28 mouse cellular contexts compared by ENCODE assay signal in genomic region chr6:116618073-116618472, GRCm38 (mm10). TPM values are rescaled to one million over a fixed set of nuclear protein-coding genes. Genes with fewer than 3 reads are reported as not detected.
A peak's percentile ranks its signal among the peaks of the same experiment; 100 is the strongest.
DNase-seq lines count a peak whose midpoint lies in the region; ATAC-seq and TF ChIP-seq lines count a peak whose summit lies in the region.
"Had no signal": no experiment of that assay in that cellular context is flagged by ENCODE, and none has a peak within 500 bp of the region (broad histone marks: within the 10 kb centered on the region; RNA-seq: fewer than 3 reads in every experiment).

No protein-coding gene starts in this region.

- no peak overlapping the region for H3K27ac ChIP-seq in heart, postnatal 0 days (ENCODE audit: low read depth)
- H3K27ac ChIP-seq in left cerebral cortex, adult 2 months: no peak overlapping the region
- H3K27ac ChIP-seq in midbrain, postnatal 0 days (ENCODE audit: low read depth, low read length): no peak overlapping the region
- no peak overlapping the region for H3K27ac ChIP-seq in midbrain, embryonic 10.5 days (replicated peaks)
- no peak overlapping the region for H3K27ac ChIP-seq in stomach, postnatal 0 days (replicated peaks)
- H3K27ac ChIP-seq: embryonic facial prominence, embryonic 12.5 days; hindbrain, embryonic 12.5 days had no signal

- H3K9me3 ChIP-seq in heart, postnatal 0 days (replicated peaks; ENCODE audit: control insufficient read depth, low read length): no peaks in the 10 kb centered on the region
- no peaks in the 10 kb centered on the region for H3K9me3 ChIP-seq in midbrain, postnatal 0 days (ENCODE audit: low read length)
- H3K9me3 ChIP-seq in midbrain, embryonic 10.5 days (replicated peaks): no peaks in the 10 kb centered on the region
- H3K9me3 ChIP-seq in stomach, postnatal 0 days (ENCODE audit: control insufficient read depth, low read length): no peaks in the 10 kb centered on the region
- H3K9me3 ChIP-seq: embryonic facial prominence, embryonic 12.5 days; heart, embryonic 12.5 days; hindbrain, embryonic 12.5 days had no signal

- TF ChIP-seq EP300 in heart, postnatal 0 days (IDR thresholded peaks at IDR 0.05; ENCODE audit: low read depth): no peak
- TF ChIP-seq EP300 in stomach, postnatal 0 days (optimal IDR thresholded peaks at IDR 0.05): no peak

- no peak for ATAC-seq in heart, postnatal 0 days (ENCODE audit: insufficient read depth, low read depth)
- ATAC-seq in midbrain, postnatal 0 days (ENCODE audit: low FRiP score): no peak
- ATAC-seq in stomach, postnatal 0 days (ENCODE audit: low FRiP score, low TSS enrichment): no peak
- ATAC-seq in CD4-positive, CD25-positive, alpha-beta regulatory T cell, adult 4 months: no peak
- ATAC-seq: activated CD4-positive, CD25-positive, alpha-beta regulatory T cell, adult 4 months; forebrain, embryonic 16.5 days; hindbrain, embryonic 16.5 days; Patski had no signal

- H3K4me3 ChIP-seq in heart, postnatal 0 days (ENCODE audit: low read depth, low read length): no peak overlapping the region
- H3K4me3 ChIP-seq in left cerebral cortex, adult 2 months: no peak overlapping the region
- H3K4me3 ChIP-seq in midbrain, postnatal 0 days (ENCODE audit: low read depth, low read length): no peak overlapping the region
- H3K4me3 ChIP-seq in midbrain, embryonic 10.5 days: no peak overlapping the region
- no peak overlapping the region for H3K4me3 ChIP-seq in stomach, postnatal 0 days (ENCODE audit: low read depth, low read length)
- H3K4me3 ChIP-seq: embryonic facial prominence, embryonic 12.5 days; heart, embryonic 12.5 days; hindbrain, embryonic 12.5 days had no signal

- TF ChIP-seq CTCF in heart, postnatal 0 days (IDR thresholded peaks at IDR 0.05; ENCODE audit: low read depth): peak; percentile 30
- TF ChIP-seq CTCF in left cerebral cortex, adult 2 months (IDR thresholded peaks at IDR 0.05): peak; percentile 30
- peak; percentile 36 for TF ChIP-seq CTCF in midbrain, postnatal 0 days (IDR thresholded peaks at IDR 0.05)
- peak; percentile 58 for TF ChIP-seq CTCF in stomach, postnatal 0 days (IDR thresholded peaks at IDR 0.05; ENCODE audit: low read depth)

- no peak overlapping the region for H3K4me2 ChIP-seq in heart, postnatal 0 days (ENCODE audit: low read depth, low read length)
- no peak overlapping the region for H3K4me2 ChIP-seq in midbrain, postnatal 0 days (ENCODE audit: low read depth, low read length, poor library complexity, severe bottlenecking)
- no peak overlapping the region for H3K4me2 ChIP-seq in stomach, postnatal 0 days (replicated peaks; ENCODE audit: low read depth)
- H3K4me2 ChIP-seq: embryonic facial prominence, embryonic 12.5 days; heart, embryonic 12.5 days; hindbrain, embryonic 12.5 days had no signal

- DNase-seq in heart, postnatal 0 days (ENCODE audit: low spot score): no peak
- no peak for DNase-seq in heart, postnatal 25 days (ENCODE audit: low spot score)
- DNase-seq in left cerebral cortex, adult 2 months (ENCODE audit: extremely low spot score in 1 of 2, low spot score in 2 of 2): no peak
- no peak for DNase-seq in left cerebral cortex, adult 9 months (ENCODE audit: low spot score in 2 of 2)
- no peak for DNase-seq in midbrain, postnatal 0 days (ENCODE audit: low spot score)
- no peak for DNase-seq in midbrain, embryonic 10.5 days (ENCODE audit: low spot score)
- DNase-seq in stomach, postnatal 0 days (ENCODE audit: low spot score): no peak
- DNase-seq: adrenal gland, postnatal 14 days; B cell, adult 2 months; cerebellum, adult 11-12 months; cerebellum, adult 9-10 months; cerebellum, postnatal 25 days; gastrocnemius, postnatal 36 days; heart, postnatal 4 days had no signal

- H3K9ac ChIP-seq in heart, postnatal 0 days (replicated peaks; ENCODE audit: low read depth, low read length): no peak overlapping the region
- no peak overlapping the region for H3K9ac ChIP-seq in midbrain, postnatal 0 days (replicated peaks; ENCODE audit: low read length, poor library complexity, severe bottlenecking)
- no peak overlapping the region for H3K9ac ChIP-seq in stomach, postnatal 0 days (ENCODE audit: low read length)
- H3K9ac ChIP-seq: embryonic facial prominence, embryonic 12.5 days; heart, embryonic 12.5 days; hindbrain, embryonic 12.5 days had no signal

- H3K36me3 ChIP-seq in heart, postnatal 0 days (replicated peaks; ENCODE audit: control insufficient read depth, insufficient read depth, low read length): no peaks in the 10 kb centered on the region
- H3K36me3 ChIP-seq in midbrain, postnatal 0 days (ENCODE audit: insufficient read depth, low read length): no peaks in the 10 kb centered on the region
- H3K36me3 ChIP-seq in midbrain, embryonic 10.5 days: no peaks in the 10 kb centered on the region
- H3K36me3 ChIP-seq in stomach, postnatal 0 days (ENCODE audit: control insufficient read depth, insufficient read depth, low read length): no peaks in the 10 kb centered on the region
- H3K36me3 ChIP-seq: embryonic facial prominence, embryonic 12.5 days; heart, embryonic 12.5 days; hindbrain, embryonic 12.5 days had no signal

- H3K27me3 ChIP-seq in heart, postnatal 0 days (ENCODE audit: control insufficient read depth, insufficient read depth, low read length): no peaks in the 10 kb centered on the region
- H3K27me3 ChIP-seq in midbrain, postnatal 0 days (ENCODE audit: insufficient read depth, low read length): no peaks in the 10 kb centered on the region
- no peaks in the 10 kb centered on the region for H3K27me3 ChIP-seq in midbrain, embryonic 10.5 days (ENCODE audit: low read depth, poor library complexity, severe bottlenecking)
- no peaks in the 10 kb centered on the region for H3K27me3 ChIP-seq in stomach, postnatal 0 days (ENCODE audit: control insufficient read depth, insufficient read depth, low read length)
- H3K27me3 ChIP-seq: embryonic facial prominence, embryonic 12.5 days; heart, embryonic 12.5 days; hindbrain, embryonic 12.5 days had no signal

- intact Hi-C loops in heart, postnatal 25 days (cut with DNase I): loop anchor here (5.0 kb wide), 2 partner anchors 34 to 79 kb away; partner anchors contain the start of gene Depp1
- intact Hi-C loops in left cerebral cortex, adult 2 months (cut with DNase I): no loop called here

- 0 out of 2 replicates have a peak, but pooled peaks cover 8% of the 10 kb centered on the region for H3K4me1 ChIP-seq in heart, postnatal 0 days (ENCODE audit: control insufficient read depth, insufficient read depth)
- no peaks in the 10 kb centered on the region for H3K4me1 ChIP-seq in midbrain, postnatal 0 days (ENCODE audit: insufficient read depth, low read length)
- no peaks in the 10 kb centered on the region for H3K4me1 ChIP-seq in midbrain, embryonic 10.5 days
- H3K4me1 ChIP-seq in stomach, postnatal 0 days (replicated peaks; ENCODE audit: control insufficient read depth, insufficient read depth): no peaks in the 10 kb centered on the region
- H3K4me1 ChIP-seq: embryonic facial prominence, embryonic 12.5 days; heart, embryonic 12.5 days; hindbrain, embryonic 12.5 days had no signal

RNA-seq across cellular contexts. Expression of gene Zfp422, which starts 10.7 kb away (rescaled TPM):
- total RNA-seq in heart, postnatal 0 days (2014; rRNA removed; ENCODE audit: low replicate concordance): 29.1 and 33.0 TPM in 2 replicates
- 49.8 and 50.7 TPM in 2 replicates for polyA plus RNA-seq in heart, postnatal 0 days (2015; fragmentation: Nextera tagmentation; extraction: Ambion mirVana)
- 10 to 100 TPM; 19.0 to 20.8 TPM for total RNA-seq in heart, postnatal 25 days (2021)
- total RNA-seq in left cerebral cortex, adult 2 months (2021): 10 to 100 TPM; 21.9 to 24.1 TPM
- total RNA-seq in midbrain, postnatal 0 days (2014; rRNA removed): 62.8 and 64.5 TPM in 2 replicates
- polyA plus RNA-seq in midbrain, postnatal 0 days (2015; fragmentation: Nextera tagmentation; extraction: Ambion mirVana): 95.0 and 96.4 TPM in 2 replicates
- 308 and 322 TPM in 2 replicates for polyA plus RNA-seq in midbrain, embryonic 10.5 days (2016; fragmentation: Nextera tagmentation; extraction: Ambion mirVana)
- 52.4 and 54.4 TPM in 2 replicates for polyA plus RNA-seq in stomach, postnatal 0 days (2015; fragmentation: Nextera tagmentation; extraction: Ambion mirVana)
- 10 to 100 TPM; 24.6 to 27.0 TPM for polyA plus RNA-seq in CD4-positive, CD25-positive, alpha-beta regulatory T cell, adult 4 months (2017; shearing (Covaris generic))

RNA-seq across cellular contexts. Expression of gene Depp1, which starts 32.3 kb away (rescaled TPM):
- total RNA-seq in heart, postnatal 0 days (2014; rRNA removed; ENCODE audit: low replicate concordance): 169 and 347 TPM in 2 replicates
- polyA plus RNA-seq in heart, postnatal 0 days (2015; fragmentation: Nextera tagmentation; extraction: Ambion mirVana): 41.3 and 49.6 TPM in 2 replicates
- 10 to 100 TPM; 45.7 to 58.1 TPM for total RNA-seq in heart, postnatal 25 days (2021)
- 1 to 10 TPM; 1.8 to 2.0 TPM for total RNA-seq in left cerebral cortex, adult 2 months (2021)
- total RNA-seq in midbrain, postnatal 0 days (2014; rRNA removed): 1.4 and 5.0 TPM in 2 replicates
- polyA plus RNA-seq in midbrain, postnatal 0 days (2015; fragmentation: Nextera tagmentation; extraction: Ambion mirVana): 3.1 TPM in 2 replicates
- 8.6 and 9.2 TPM in 2 replicates for polyA plus RNA-seq in midbrain, embryonic 10.5 days (2016; fragmentation: Nextera tagmentation; extraction: Ambion mirVana)
- 31.6 and 37.0 TPM in 2 replicates for polyA plus RNA-seq in stomach, postnatal 0 days (2015; fragmentation: Nextera tagmentation; extraction: Ambion mirVana)
- polyA plus RNA-seq in CD4-positive, CD25-positive, alpha-beta regulatory T cell, adult 4 months (2017; shearing (Covaris generic)): not detected

RNA-seq across cellular contexts. Expression of gene Olfr215, which starts 34.1 kb away (rescaled TPM):
- not detected in 2 replicates for total RNA-seq in heart, postnatal 0 days (2014; rRNA removed; ENCODE audit: low replicate concordance)
- not detected in 2 replicates for polyA plus RNA-seq in heart, postnatal 0 days (2015; fragmentation: Nextera tagmentation; extraction: Ambion mirVana)
- not detected for total RNA-seq in heart, postnatal 25 days (2021)
- not detected for total RNA-seq in left cerebral cortex, adult 2 months (2021)
- 0.05 TPM in 1 of 2 replicates, not detected in the other for total RNA-seq in midbrain, postnatal 0 days (2014; rRNA removed)
- not detected in 2 replicates for polyA plus RNA-seq in midbrain, postnatal 0 days (2015; fragmentation: Nextera tagmentation; extraction: Ambion mirVana)
- not detected in 2 replicates for polyA plus RNA-seq in midbrain, embryonic 10.5 days (2016; fragmentation: Nextera tagmentation; extraction: Ambion mirVana)
- not detected in 2 replicates for polyA plus RNA-seq in stomach, postnatal 0 days (2015; fragmentation: Nextera tagmentation; extraction: Ambion mirVana)
- polyA plus RNA-seq in CD4-positive, CD25-positive, alpha-beta regulatory T cell, adult 4 months (2017; shearing (Covaris generic)): not detected
- total RNA-seq: adrenal gland, adult 18-20 months; adrenal gland, postnatal 14 days; gastrocnemius, adult 8-10 months; gastrocnemius, postnatal 36 days; heart, adult 18-20 months; heart, postnatal 4 days had no signal
- polyA plus RNA-seq: activated CD4-positive, CD25-positive, alpha-beta regulatory T cell, adult 4 months; cortical plate, adult 2 months; embryonic facial prominence, embryonic 12.5 days; forebrain, embryonic 11.5 days; forebrain, embryonic 16.5 days; heart, embryonic 12.5 days; heart, embryonic 16.5 days; hindbrain, embryonic 12.5 days; hindbrain, embryonic 16.5 days; Patski had no signal

RNA-seq across cellular contexts. Expression of gene Rassf4, which starts 55.7 kb away (rescaled TPM):
- total RNA-seq in heart, postnatal 0 days (2014; rRNA removed; ENCODE audit: low replicate concordance): 1.6 and 2.6 TPM in 2 replicates
- polyA plus RNA-seq in heart, postnatal 0 days (2015; fragmentation: Nextera tagmentation; extraction: Ambion mirVana): 5.9 and 6.0 TPM in 2 replicates
- total RNA-seq in heart, postnatal 25 days (2021): 1 to 10 TPM; 5.8 to 8.2 TPM
- 1 to 10 TPM; 4.5 to 6.0 TPM for total RNA-seq in left cerebral cortex, adult 2 months (2021)
- 6.7 and 7.0 TPM in 2 replicates for total RNA-seq in midbrain, postnatal 0 days (2014; rRNA removed)
- polyA plus RNA-seq in midbrain, postnatal 0 days (2015; fragmentation: Nextera tagmentation; extraction: Ambion mirVana): 8.1 and 10.4 TPM in 2 replicates
- polyA plus RNA-seq in midbrain, embryonic 10.5 days (2016; fragmentation: Nextera tagmentation; extraction: Ambion mirVana): 35.0 and 35.7 TPM in 2 replicates
- 4.1 and 5.6 TPM in 2 replicates for polyA plus RNA-seq in stomach, postnatal 0 days (2015; fragmentation: Nextera tagmentation; extraction: Ambion mirVana)
- polyA plus RNA-seq in CD4-positive, CD25-positive, alpha-beta regulatory T cell, adult 4 months (2017; shearing (Covaris generic)): 1 to 10 TPM; 3.2 to 5.1 TPM
